Mouse (Mus musculus) cerebellum, adult 2 months (tissue): ENCODE data around the gene Vps4b.

Source experiments
- CTCF ChIP-seq: fragments of 200-500 bp; IDR thresholded peaks from 2 replicates; pipeline ENCODE4 v1.5.1; 2011; ENCODE audit warnings: low read depth, mild to moderate bottlenecking, control low read depth, low read length, moderate library complexity, borderline replicate concordance; ENCODE audit not compliant: insufficient read depth
- POLR2A ChIP-seq: fragments of 200-500 bp; IDR thresholded peaks from 2 replicates; pipeline ENCODE4 v1.6.1; 2011; ENCODE audit warnings: low read length, control low read depth, borderline replicate concordance; ENCODE audit not compliant: insufficient read depth

DNA sequence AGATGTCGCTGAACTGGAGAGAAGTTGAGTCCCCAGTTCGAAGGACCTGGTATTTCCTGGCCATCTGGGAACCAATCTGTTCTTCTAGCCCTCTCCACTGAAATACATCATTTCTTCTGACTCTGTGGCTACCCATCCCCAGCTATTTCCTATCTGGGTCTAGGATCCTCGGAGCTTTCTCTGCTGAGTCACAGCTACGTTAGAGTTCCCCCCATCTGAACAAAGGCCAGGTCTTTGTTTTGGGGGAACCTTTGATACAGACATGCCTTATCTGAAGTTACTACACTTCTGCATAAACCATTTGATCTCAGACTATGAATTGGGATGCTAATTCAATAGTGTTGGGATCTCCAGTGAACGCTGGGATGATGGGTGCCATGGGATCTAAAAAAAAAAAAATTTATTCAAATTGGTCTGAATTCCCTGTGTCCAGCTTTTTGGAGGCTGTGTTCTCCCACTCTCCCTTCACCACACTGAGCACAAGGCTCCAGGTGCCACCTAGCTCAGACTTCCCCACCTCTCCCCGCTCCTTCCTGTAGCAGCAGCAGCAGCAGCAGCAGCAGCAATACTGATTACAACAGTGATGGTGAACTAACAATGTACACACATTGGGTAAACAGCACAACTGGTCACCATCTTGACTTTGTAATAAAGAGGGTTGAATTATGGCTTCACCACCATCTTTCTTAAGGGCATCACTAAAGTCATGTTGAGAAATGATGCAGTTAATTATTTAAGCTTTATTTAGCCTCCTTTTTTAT lies 47.8 kb downstream of the Vps4b start:
- no peak for TF ChIP-seq POLR2A
- TF ChIP-seq CTCF = no peak
